Mouse (Mus musculus) cortical plate, adult 2 months (tissue): ENCODE measurements around the gene Gab2. TPM values are rescaled to one million over a fixed set of nuclear protein-coding genes. Genes with fewer than 3 reads are reported as not detected.

ENCODE experiments used
- H3K27ac ChIP-seq: fragments of 200-500 bp; 2 replicates; pipeline ENCODE4 v1.5.1; 2012; ENCODE audit warnings: low read length, control low read depth, inconsistent platforms; ENCODE audit not compliant: insufficient read depth
- H3K4me1 ChIP-seq: fragments of 200-500 bp; 2 replicates; pipeline ENCODE4 v1.6.1; 2011; ENCODE audit warnings: low read length; ENCODE audit not compliant: control insufficient read depth, insufficient read depth
- H3K4me3 ChIP-seq: fragments of 200-500 bp; 2 replicates; pipeline ENCODE4 v1.5.1; 2011; ENCODE audit warnings: mild to moderate bottlenecking, low read length, control low read depth; ENCODE audit not compliant: insufficient read depth
- CTCF ChIP-seq: fragments of 200-500 bp; IDR thresholded peaks from 2 replicates; pipeline ENCODE4 v1.5.1; 2011; ENCODE audit warnings: mild to moderate bottlenecking, control low read depth, low read length; ENCODE audit not compliant: insufficient read depth; ENCODE audit errors: extremely low read depth
- POLR2A ChIP-seq: fragments of 200-500 bp; IDR thresholded peaks from 2 replicates; pipeline ENCODE4 v1.6.1; 2011; ENCODE audit warnings: mild to moderate bottlenecking, low read length, control low read depth; ENCODE audit not compliant: insufficient read depth; ENCODE audit errors: extremely low read depth
- polyA plus RNA-seq: library from polyadenylated mRNA; depleted of rRNA; stranded (reverse); fragments of >200 nt; gene quantifications from 2 replicates; pipeline ENCODE4 v1.2.3, GENCODE M21; 2012

Gene Gab2
- polyA plus RNA-seq, 1 experiment = 11.0 TPM

DNA sequence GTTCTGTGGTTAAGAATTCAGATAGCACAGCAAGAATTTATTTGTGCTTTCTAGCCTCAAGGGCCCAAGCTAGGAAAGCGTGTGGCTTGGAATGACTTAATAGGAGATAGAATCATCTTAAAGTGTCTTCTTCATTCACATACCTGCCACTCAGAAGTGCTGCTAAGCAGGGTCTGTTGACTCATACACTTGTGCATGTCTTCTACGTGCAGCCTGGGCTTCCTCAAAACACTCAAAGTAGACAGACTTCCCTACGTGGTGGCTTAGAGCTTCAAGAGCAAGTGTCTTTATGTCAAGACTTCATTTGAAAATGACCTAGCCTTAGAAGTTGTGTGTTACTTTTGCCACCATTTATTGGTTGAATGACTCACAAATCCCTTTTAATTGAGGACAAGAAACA is 12.9 kb downstream of the Gab2 start:
- TF ChIP-seq POLR2A (no peak), CTCF (no peak)
- Histone ChIP-seq H3K4me3 (no peak overlapping the region), H3K4me1 (no peaks in the 10 kb centered on the region), H3K27ac (no peak overlapping the region)

DNA sequence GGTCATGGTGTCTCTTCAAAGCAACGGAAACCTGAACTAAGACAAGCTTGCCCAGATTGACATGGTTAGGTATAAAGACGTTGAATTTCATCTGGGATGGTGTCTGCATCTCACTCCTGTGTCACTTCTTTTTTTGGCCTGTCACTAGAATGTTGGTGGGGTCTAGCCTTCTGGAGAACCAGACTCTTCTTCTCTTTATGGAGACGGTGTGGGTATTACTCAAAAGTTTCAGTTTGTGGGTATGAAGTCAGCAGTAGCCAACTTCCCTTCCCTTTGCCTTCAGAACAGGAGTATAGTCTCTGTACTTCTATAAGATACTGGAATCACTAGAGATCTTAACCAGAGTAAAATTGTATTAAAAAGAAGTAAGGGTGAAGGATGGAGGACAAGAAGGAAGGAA is 26.7 kb downstream of the Gab2 start:
- TF ChIP-seq POLR2A = no peak
- no peak for TF ChIP-seq CTCF
- H3K4me1 ChIP-seq = no peaks in the 10 kb centered on the region
- no peak overlapping the region for H3K4me3 ChIP-seq
- H3K27ac ChIP-seq = no peak overlapping the region

DNA sequence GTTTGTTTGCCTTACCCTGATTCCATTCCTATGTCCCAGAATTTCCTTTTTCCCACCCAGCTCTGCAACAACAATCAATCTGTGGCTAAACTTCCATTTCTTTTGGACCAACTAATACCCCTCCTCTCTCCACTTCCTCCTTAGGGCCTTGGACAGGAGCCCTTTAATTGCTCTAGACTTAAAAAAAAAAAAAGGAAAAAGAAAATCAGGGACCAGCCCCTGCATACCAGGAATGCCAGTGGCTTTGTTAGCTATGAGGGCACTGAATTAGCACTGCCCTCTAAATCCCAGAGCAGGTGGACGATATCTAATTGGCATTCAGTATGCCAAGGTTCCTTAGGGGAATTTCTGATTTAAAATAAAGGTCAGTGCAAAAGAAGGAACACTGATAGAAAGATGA is 47.6 kb downstream of the Gab2 start:
- TF ChIP-seq CTCF = no peak
- no peak for TF ChIP-seq POLR2A

DNA sequence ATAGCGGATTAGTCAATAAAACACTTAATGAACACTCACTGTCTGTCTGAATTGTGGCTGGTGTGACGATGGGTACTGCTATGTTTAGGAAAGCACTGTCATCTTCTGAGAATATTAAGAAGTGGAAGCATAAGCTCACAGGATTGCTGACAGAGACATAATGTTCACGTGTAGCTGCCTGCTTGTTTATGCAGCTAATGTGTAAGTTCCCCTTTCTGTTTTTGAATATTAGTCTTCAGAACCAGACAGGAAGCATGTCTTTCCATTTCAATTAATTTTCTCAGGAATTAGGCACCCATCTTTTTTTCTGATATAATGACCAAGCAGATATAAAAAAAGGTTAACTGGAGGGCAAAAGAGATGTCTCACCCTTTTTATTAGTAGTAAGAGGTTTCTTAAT is 55.1 kb downstream of the Gab2 start:
- TF ChIP-seq POLR2A (no peak), CTCF (no peak)
- Histone ChIP-seq H3K4me3 (no peak overlapping the region), H3K4me1 (no peaks in the 10 kb centered on the region), H3K27ac (no peak overlapping the region)

More for the DNA sequence above, 47.6 kb downstream of the Gab2 start:
- Histone ChIP-seq H3K27ac (no peak overlapping the region), H3K4me1 (no peaks in the 10 kb centered on the region), H3K4me3 (no peak overlapping the region)

DNA sequence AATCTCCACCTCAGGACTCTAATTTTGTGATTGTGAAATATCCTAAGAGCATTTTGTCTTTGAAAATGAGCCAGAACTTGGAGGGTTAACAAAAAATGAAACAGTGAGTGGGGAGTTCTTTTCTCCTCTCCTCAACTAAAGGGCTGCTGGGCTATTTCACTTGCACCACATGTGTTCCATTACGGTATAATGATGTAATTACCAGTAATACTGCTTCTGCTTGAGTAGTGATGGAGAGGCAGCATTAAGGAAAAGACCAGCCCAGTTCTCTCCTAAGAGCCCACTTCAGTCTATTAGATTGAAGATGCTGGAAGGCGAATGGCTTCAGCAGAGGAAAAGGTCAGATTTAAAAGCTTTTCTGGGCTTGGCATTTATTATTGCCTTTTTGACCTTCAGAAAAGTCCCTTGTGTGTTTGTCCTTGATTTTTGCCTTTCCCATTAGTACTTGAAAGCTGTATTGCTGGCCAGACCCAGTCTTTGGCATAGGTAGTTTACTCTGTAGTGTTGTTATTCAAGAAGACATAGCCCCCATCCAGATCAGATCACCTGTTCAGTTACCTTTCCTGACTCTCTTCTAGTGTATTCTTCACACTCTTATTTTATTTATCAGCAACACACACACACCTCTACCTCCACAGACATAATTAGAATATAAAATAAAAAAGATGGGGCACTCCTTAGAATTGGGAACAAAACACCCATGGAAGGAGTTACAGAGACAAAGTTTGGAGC is 69.9 kb downstream of the Gab2 start:
- Histone ChIP-seq H3K4me3 (no peak overlapping the region), H3K27ac (no peak overlapping the region), H3K4me1 (no peaks in the 10 kb centered on the region)
- TF ChIP-seq POLR2A = no peak
- no peak for TF ChIP-seq CTCF

DNA sequence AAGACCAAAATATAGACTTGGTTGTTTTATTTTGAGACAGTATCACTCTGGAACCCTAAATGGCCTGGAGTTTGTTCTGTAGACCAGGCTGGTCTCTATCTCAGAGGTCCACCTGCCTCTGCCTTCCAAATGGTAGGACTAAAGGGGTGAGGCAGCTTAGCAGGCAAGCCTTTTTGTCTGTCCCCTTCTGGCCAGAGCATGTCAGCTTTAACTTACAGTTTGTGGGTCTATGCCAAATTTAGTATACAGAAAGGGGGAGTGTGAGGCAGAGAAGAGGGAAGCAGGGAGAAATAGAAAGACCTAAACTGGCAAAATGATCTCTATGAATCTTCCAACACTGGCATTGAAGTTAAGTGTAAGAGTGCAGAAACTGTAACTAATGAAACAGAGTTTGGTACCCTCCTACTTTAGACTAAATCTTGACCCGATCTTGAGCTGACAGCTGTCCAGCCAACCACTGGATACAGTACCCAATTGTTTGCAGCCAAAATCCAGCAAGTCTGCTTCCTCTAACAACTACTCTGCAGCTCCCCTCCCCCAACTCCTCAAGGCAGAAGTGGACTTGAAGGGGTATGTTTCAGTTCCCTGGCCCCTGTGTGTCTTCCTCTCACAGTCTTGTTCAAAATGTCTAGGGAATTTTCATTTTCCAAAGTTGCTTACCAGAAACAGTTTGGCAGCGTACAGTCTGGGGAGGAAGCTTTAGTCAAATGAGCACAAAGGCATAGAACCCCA is 73.5 kb downstream of the Gab2 start:
- Histone ChIP-seq H3K27ac (no peak overlapping the region), H3K4me3 (no peak overlapping the region), H3K4me1 (no peaks in the 10 kb centered on the region)
- no peak for TF ChIP-seq POLR2A
- no peak for TF ChIP-seq CTCF

DNA sequence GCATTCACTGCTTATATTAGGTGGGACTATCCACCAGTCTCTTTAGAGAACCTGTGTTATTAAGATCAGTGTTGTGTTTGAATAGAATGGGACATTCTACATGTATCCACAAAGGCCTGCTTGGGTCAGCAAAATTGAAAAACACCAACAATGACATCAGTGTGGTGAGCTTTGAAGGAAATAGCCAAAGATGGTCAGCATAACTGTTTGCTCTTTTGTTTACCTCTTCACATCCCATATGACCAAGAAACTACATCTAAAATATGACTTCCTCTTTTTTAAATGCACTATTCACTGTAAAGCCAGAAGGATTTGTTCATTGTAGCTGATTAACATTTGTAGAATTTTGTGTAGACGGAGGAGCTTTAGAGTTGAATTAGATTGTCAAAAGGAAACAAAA is 82.9 kb downstream of the Gab2 start:
- H3K4me3 ChIP-seq = no peak overlapping the region
- no peak overlapping the region for H3K27ac ChIP-seq
- H3K4me1 ChIP-seq = no peaks in the 10 kb centered on the region
- TF ChIP-seq POLR2A (no peak), CTCF (no peak)

DNA sequence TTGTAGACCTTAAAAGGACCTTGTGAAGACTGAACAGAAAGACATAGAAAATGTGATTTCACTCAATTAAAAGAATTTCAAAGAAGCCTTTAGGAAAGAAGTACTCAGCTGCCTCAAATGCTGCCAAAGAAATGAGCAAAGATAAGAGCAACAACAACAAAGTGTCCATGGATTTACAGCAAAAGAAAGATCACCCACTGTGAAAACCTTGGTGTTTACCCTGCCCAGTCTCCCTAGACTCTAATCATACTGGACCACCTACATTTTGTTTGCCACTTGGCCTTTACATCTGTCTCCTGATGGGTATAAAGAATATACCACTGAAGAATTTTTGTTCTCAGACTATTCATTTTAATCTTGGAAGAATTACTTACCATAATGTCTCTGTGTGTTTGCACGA is 89.7 kb downstream of the Gab2 start:
- Histone ChIP-seq H3K4me1 (no peaks in the 10 kb centered on the region; the same call in 1 of the 2 replicates), H3K4me3 (no peak overlapping the region), H3K27ac (no peak overlapping the region)
- TF ChIP-seq CTCF (no peak), POLR2A (no peak)

DNA sequence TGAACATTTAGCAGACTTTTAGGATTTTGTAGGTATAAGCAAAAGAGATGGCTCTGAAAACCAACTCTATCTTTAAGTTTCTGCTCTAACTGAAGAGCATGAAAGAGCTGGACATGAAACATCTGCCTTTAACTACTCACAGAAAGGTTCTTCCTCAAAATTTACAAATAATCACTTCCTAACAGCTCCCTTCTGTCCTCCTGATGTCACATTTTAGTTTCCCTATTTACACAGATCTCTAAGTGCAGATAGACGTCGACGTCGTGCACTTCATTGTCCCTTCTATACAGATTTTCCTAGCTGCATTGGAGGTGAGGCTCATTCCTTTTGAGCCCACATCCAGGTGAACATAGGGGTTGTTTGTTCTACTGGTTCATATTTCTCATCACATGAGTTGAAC is 90.3 kb downstream of the Gab2 start:
- H3K27ac ChIP-seq = peak overlapping the region; percentile 67; the same call in 1 of the 2 replicates
- H3K4me3 ChIP-seq = no peak overlapping the region
- TF ChIP-seq CTCF (no peak), POLR2A (no peak)

DNA sequence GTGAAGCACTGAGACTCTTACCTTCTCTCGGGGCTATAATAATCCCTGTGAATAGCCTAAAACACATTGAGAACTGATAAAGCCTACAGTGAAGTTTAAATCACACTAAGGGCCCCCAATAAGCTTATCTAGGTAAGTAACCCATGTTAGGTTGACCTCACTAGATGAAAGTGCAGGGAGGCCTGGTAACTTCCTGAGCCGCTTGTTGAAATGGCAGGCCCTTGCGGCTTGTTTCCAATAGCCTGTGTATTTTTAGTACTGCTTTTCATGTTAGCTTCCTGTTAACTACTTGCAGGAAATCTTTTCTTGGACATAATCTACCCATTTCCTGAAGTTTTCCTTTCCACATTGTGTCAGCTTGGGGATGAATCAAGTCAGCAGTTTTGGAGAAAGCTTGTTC is 90.7 kb downstream of the Gab2 start:
- Histone ChIP-seq H3K4me3 (no peak overlapping the region), H3K4me1 (no peaks in the 10 kb centered on the region; the same call in 1 of the 2 replicates), H3K27ac (peak overlapping the region; percentile 81)
- no peak for TF ChIP-seq POLR2A
- TF ChIP-seq CTCF = no peak

More for the DNA sequence above, 90.3 kb downstream of the Gab2 start:
- H3K4me1 ChIP-seq = no peaks in the 10 kb centered on the region; the same call in 1 of the 2 replicates
